Mouse (Mus musculus): ENCODE data around the gene Srp68.

Gene Srp68

GRCm38 (mm10) chr11:116209257-116209656 is 64.8 kb downstream of the Srp68 start:
- DNase-seq (ENCODE audit: low spot score in 2 of 2): no peak

GRCm38 (mm10) chr11:116208660-116209059 is 65.4 kb downstream of the Srp68 start:
- no peak for DNase-seq (ENCODE audit: low spot score in 2 of 2)

GRCm38 (mm10) chr11:116206678-116207077 is 67.3 kb downstream of the Srp68 start:
- no peak for DNase-seq (ENCODE audit: low spot score in 2 of 2)

- DNase-seq (ENCODE audit: low spot score in 2 of 2): no peak
These were observed 70.9 kb downstream of the Srp68 start for GRCm38 (mm10) chr11:116203150-116203549.

DNA sequence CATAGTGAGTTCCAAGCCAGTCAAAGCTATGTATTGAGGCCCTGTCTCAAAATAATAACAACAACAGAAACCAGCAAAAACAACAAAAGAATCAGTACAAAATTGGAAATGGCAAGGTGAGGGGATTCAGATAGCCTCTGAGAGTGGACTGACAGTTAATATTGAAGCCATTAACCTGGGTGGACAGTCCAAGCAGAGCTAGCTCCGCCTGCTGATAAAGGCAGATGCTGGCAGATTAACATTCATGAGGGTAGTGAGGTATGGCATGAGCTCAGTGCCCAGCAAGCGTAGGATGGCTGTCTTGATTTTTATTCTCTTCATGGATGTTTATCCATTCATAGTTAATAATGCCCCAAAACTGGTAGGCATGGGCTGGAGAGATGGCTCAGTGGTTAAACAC is 72.9 kb downstream of the Srp68 start:
- no peak for DNase-seq (ENCODE audit: low spot score in 2 of 2)

DNA sequence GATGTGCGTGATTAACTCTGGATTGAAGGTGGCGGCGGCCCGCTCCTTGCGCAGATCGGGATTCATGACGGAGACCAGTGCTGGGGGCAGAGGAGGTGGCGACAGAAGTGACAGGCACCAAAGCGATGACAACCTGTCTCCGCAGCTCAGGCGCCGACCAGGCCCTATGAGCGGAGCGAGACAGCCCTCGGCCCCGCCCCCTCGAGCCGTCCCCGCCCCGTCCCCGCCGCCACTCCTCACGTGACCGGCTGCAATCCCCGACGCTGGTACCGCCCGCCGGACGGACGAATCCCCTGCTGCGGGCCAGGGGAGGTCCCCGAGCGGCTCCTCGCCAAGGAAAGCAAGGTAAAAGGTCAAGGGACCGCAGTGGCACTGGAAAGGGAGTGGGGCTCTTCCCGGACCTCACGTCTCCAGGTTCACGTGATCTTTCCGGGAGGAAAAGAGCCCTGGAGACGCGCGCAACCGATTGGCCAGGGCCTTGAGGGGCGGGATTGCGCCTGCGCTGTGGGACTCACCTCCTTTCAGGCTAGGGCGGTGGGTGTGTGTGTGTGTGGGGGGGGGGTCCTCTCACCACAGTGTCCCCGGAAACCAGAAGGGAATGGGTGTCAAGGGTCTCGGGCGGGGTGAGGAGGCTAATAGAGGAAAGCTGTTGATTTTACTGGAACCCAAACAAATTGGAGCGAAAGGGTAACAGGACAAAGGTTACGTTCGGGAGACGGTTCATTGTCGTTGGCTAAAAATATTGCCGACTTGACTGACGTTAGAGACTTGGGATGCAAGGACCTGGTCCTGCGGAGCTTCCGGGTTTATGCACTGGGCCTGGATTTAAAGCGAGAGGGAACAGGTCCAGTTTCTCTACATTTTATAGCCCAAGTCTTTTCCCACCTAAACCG is 75.1 kb downstream of the Srp68 start, which contains the start of the genes Ten1 and Acox1:
TSS of gene Ten1 (plus strand) at position 217 of the 893 bp plus-strand sequence.
TSS of gene Acox1 (minus strand) at position 407 of the 893 bp plus-strand sequence.
- peak; percentile 95 to 97 for DNase-seq (ENCODE audit: low spot score in 2 of 2)

DNA sequence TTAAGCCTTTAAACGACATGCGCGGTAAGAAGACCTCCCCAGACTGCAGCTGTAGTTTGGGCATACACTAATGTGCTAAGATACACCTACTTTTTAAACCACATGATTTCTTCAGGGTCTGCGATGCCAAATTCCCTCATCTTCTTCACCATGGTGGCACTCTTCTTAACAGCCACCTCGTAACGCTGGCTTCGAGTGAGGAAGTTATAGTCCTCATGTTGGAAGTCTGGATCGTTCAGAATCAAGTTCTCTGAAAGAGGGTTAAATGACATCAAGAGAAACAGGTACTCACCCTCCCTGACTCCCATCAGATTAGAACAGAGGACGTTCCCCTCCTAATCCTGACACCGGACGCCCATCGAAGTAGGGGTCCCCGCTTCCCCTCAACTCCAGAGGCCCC is 75.9 kb downstream of the Srp68 start:
- no peak for DNase-seq (ENCODE audit: low spot score in 2 of 2)

GRCm38 (mm10) chr11:116197584-116197906 is 76.5 kb downstream of the Srp68 start:
- DNase-seq (ENCODE audit: low spot score in 2 of 2): no peak

DNA sequence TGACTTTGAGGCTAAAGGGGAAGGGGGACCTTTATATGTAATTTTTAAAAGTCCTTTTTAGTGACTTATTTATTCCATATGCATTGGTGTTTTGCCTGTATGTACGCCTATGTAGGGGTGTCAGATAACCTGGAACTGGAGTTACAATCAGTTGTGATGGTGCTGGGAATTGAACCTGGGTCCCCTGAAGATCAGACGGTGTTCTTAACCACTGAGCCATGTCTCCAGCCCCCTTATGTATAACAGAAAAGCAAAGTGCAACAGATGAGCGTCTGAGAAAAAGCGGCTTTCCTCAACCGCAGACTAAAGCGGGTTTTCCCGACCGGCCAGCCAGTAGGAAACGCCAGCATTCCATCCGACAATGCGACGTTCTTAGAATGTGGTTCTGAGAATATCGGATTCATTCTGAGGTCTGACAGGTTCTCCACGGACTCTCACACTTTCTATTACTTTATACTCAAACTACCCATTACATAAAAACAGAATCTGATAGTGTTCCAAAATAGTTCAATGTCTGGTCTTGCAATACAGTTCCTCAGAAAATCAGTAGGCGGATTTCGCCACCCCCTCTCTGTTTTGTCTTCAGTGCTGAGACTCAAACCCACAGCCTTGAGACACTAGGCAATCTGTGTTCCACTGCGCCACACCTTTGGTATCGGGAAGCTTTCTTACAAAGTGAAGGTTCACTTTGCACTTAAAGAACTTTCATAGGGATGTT is 77.0 kb downstream of the Srp68 start:
- DNase-seq (ENCODE audit: low spot score in 2 of 2): no peak

- no peak for DNase-seq (ENCODE audit: low spot score in 2 of 2)
These were observed 77.7 kb downstream of the Srp68 start for GRCm38 (mm10) chr11:116196336-116196735.

GRCm38 (mm10) chr11:116195252-116195651 is 78.8 kb downstream of the Srp68 start:
- no peak for DNase-seq (ENCODE audit: low spot score in 2 of 2)
